Mouse (Mus musculus): ENCODE measurements at regions not wholly inside any gene's neighbourhood (a gene's known extent, or its start where the extent isn't known, plus 50 kb on each side); places are given as distances from the start of the nearest gene placed in this dataset.

GRCm38 (mm10) chr5:35221451-35222305, 56.4 kb upstream of the Adra2c start:
- WGBS: 54% methylated on average over 4 of the region's 4 CpGs
- no peaks in the 10 kb centered on the region for H3K36me3 ChIP-seq
- no peak overlapping the region for H3K4me3 ChIP-seq (replicated peaks)
- H3K9me3 ChIP-seq: no peaks in the 10 kb centered on the region
- H3K4me1 ChIP-seq: no peaks in the 10 kb centered on the region
- H3K27ac ChIP-seq: no peak overlapping the region
- no peak for ATAC-seq (ENCODE audit: insufficient read depth, low FRiP score, low read depth)
- H3K9ac ChIP-seq: no peak overlapping the region
- no peak overlapping the region for H3K4me2 ChIP-seq
- H3K27me3 ChIP-seq (replicated peaks): no peaks in the 10 kb centered on the region

GRCm38 (mm10) chr5:35216271-35216670, 61.8 kb upstream of the Adra2c start:
- no peak overlapping the region for H3K27ac ChIP-seq
- H3K4me3 ChIP-seq (replicated peaks): no peak overlapping the region
- H3K4me2 ChIP-seq: no peak overlapping the region
- no peaks in the 10 kb centered on the region for H3K36me3 ChIP-seq
- H3K4me1 ChIP-seq: no peaks in the 10 kb centered on the region
- H3K9me3 ChIP-seq: no peaks in the 10 kb centered on the region
- H3K9ac ChIP-seq: no peak overlapping the region
- H3K27me3 ChIP-seq (replicated peaks): no peaks in the 10 kb centered on the region
- ATAC-seq (ENCODE audit: insufficient read depth, low FRiP score, low read depth): no peak
- WGBS: 42% methylated on average over 2 of the region's 2 CpGs

GRCm38 (mm10) chr5:35215480-35216195, 62.5 kb upstream of the Adra2c start:
- Histone ChIP-seq H3K4me2 (no peak overlapping the region), H3K27me3 (replicated peaks) (no peaks in the 10 kb centered on the region), H3K9me3 (no peaks in the 10 kb centered on the region), H3K27ac (no peak overlapping the region), H3K4me3 (replicated peaks) (no peak overlapping the region), H3K9ac (no peak overlapping the region), H3K4me1 (no peaks in the 10 kb centered on the region), H3K36me3 (no peaks in the 10 kb centered on the region)
- WGBS: 58% methylated on average over 11 of the region's 11 CpGs
- no peak for ATAC-seq (ENCODE audit: insufficient read depth, low FRiP score, low read depth)

DNA sequence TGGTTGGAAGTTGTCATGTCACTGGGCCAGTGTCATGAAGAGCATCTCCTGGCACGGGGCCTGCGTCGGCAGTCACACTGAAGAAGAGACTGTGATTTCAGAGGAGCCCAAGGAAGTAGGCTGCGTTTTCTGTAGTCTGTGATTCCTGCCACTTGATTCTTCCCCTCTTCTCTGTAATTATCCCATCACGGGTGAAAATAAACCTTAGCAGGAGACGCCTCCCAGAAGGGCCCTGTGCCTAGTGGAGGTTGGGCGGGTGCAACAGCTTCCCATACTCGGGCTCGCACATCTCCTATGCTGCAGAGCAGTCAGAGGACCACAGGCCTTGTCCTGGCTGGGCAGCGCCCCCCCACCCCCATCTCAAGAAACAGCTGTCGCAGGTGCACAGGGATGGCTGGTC, 63.1 kb upstream of the Adra2c start:
- H3K4me2 ChIP-seq: no peak overlapping the region
- H3K9ac ChIP-seq: no peak overlapping the region
- no peak overlapping the region for H3K4me3 ChIP-seq (replicated peaks)
- 83% methylated on average over 11 of the region's 11 CpGs for WGBS
- ATAC-seq (ENCODE audit: insufficient read depth, low FRiP score, low read depth): no peak
- H3K27me3 ChIP-seq (replicated peaks): no peaks in the 10 kb centered on the region
- H3K36me3 ChIP-seq: no peaks in the 10 kb centered on the region
- no peaks in the 10 kb centered on the region for H3K4me1 ChIP-seq
- no peaks in the 10 kb centered on the region for H3K9me3 ChIP-seq
- no peak overlapping the region for H3K27ac ChIP-seq

- Histone ChIP-seq H3K9ac (no peak overlapping the region), H3K27me3 (replicated peaks) (no peaks in the 10 kb centered on the region), H3K4me1 (no peaks in the 10 kb centered on the region), H3K9me3 (no peaks in the 10 kb centered on the region), H3K4me3 (replicated peaks) (no peak overlapping the region), H3K27ac (no peak overlapping the region), H3K36me3 (no peaks in the 10 kb centered on the region), H3K4me2 (no peak overlapping the region)
- 46% methylated on average over 1 of the region's 1 CpGs for WGBS
- no peak for ATAC-seq (ENCODE audit: insufficient read depth, low FRiP score, low read depth)
These were observed 68.8 kb upstream of the Adra2c start for GRCm38 (mm10) chr5:35209348-35209747.

GRCm38 (mm10) chr5:35204049-35204448, 74.1 kb upstream of the Adra2c start:
- Histone ChIP-seq H3K4me3 (replicated peaks) (no peak overlapping the region), H3K9me3 (no peaks in the 10 kb centered on the region), H3K4me2 (no peak overlapping the region), H3K27me3 (replicated peaks) (no peaks in the 10 kb centered on the region), H3K36me3 (no peaks in the 10 kb centered on the region), H3K4me1 (no peaks in the 10 kb centered on the region), H3K27ac (no peak overlapping the region), H3K9ac (no peak overlapping the region)
- no peak for ATAC-seq (ENCODE audit: insufficient read depth, low FRiP score, low read depth)
- whole genome bisulfite sequencing: 89% methylated on average over 6 of the region's 6 CpGs

DNA sequence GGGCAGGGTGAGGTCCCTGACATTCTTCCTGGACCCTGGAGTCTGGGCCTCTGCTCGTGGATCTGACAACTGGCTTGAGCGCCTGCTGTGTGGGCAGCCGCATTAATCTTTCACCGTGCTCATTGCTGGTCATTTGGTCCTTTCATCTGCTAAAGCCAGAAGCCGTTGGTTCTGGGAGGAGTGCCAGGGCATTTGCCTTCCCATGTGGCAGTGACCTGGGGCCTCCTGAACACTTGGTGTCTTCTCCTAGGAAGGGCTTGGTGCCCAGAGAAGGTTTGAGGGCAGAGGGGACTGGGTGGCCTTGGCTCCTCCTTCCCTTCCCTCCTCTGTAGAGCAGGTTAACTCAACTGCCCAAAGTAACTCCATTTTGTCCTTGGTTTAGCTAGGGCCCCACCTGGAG, 79.7 kb upstream of the Adra2c start:
- no peaks in the 10 kb centered on the region for H3K27me3 ChIP-seq (replicated peaks)
- no peak for ATAC-seq (ENCODE audit: insufficient read depth, low FRiP score, low read depth)
- H3K4me2 ChIP-seq: no peak overlapping the region
- H3K27ac ChIP-seq: no peak overlapping the region
- H3K9ac ChIP-seq: no peak overlapping the region
- no peak overlapping the region for H3K4me3 ChIP-seq (replicated peaks)
- H3K4me1 ChIP-seq: no peaks in the 10 kb centered on the region
- no peaks in the 10 kb centered on the region for H3K36me3 ChIP-seq
- 32% methylated on average over 5 of the region's 5 CpGs for WGBS
- no peaks in the 10 kb centered on the region for H3K9me3 ChIP-seq

DNA sequence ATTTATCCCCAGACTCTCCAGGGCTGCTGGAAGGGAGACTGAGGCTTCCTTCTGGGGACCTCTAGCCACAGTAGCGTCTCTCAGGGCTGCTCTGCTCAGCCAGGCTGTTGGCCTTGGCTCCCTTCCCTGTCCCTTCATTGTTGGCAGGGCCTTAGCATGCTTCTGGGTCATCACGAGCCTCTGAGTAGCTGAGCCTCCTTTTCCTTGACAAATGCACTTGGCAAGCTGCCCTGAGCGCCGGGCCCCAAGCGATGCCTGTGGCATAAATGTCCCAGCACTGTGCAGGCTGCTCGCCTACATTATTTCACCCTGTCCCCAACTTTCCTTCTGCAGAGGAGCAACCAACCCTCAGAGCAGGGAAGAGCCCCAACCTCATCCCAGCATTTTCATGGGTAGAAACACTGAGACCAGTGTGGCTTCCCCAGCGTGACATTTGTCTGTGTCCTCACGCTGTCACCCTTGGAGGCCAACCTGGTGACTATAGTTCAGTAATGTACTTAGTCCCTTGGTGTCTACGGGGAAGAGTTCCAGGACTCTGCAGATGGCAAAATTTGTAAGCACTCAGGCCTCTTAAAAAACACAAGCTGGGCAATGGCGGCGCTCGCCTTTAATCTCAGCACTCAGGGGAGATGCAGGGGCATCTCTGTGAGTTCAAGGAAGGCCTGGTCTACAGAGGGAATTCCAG, 83.7 kb upstream of the Lrpap1 start:
- ATAC-seq (ENCODE audit: insufficient read depth, low FRiP score, low read depth): no peak; the same call in 1 of the 2 replicates
- H3K36me3 ChIP-seq: no peaks in the 10 kb centered on the region
- no peak overlapping the region for H3K27ac ChIP-seq
- 63% methylated on average over 12 of the region's 12 CpGs for WGBS
- 0 out of 2 replicates have a peak, but pooled peaks cover 2% of the 10 kb centered on the region for H3K4me1 ChIP-seq
- H3K9ac ChIP-seq: no peak overlapping the region
- H3K4me3 ChIP-seq (replicated peaks): no peak overlapping the region
- no peaks in the 10 kb centered on the region for H3K27me3 ChIP-seq (replicated peaks)
- H3K9me3 ChIP-seq: no peaks in the 10 kb centered on the region
- H3K4me2 ChIP-seq: no peak overlapping the region

- no peaks in the 10 kb centered on the region for H3K36me3 ChIP-seq
- no peak overlapping the region for H3K9ac ChIP-seq
- H3K27ac ChIP-seq: no peak overlapping the region
- no peaks in the 10 kb centered on the region for H3K9me3 ChIP-seq
- no peaks in the 10 kb centered on the region for H3K27me3 ChIP-seq (replicated peaks)
- 0 out of 2 replicates have a peak, but pooled peaks cover 2% of the 10 kb centered on the region for H3K4me1 ChIP-seq
- H3K4me3 ChIP-seq (replicated peaks): no peak overlapping the region
- ATAC-seq (ENCODE audit: insufficient read depth, low FRiP score, low read depth): no peak
- no peak overlapping the region for H3K4me2 ChIP-seq
- 55% methylated on average over 3 of the region's 3 CpGs for WGBS
These were observed 80.3 kb upstream of the Lrpap1 start for GRCm38 (mm10) chr5:35185826-35186225.

DNA sequence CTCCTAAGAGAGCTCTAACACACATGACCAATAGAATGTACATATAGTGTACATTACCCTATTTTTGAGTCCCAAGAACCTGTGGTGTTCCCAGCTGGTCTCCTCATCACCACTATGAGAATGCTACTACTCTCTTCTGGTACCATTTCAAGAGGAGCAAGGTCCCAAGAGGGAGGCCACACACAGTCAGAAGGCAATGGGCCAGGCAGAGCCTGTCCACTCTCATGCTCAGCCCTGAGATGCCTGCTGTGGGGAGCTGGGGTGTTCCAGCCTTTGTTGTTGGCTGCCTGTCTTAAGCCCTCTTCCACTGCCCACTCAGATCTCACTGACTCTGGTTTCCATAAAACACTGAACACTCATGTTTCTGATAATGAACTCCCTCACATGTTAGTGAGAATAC, 79.7 kb upstream of the Lrpap1 start:
- H3K4me2 ChIP-seq: no peak overlapping the region
- no peak overlapping the region for H3K27ac ChIP-seq
- ATAC-seq (ENCODE audit: insufficient read depth, low FRiP score, low read depth): no peak
- H3K9ac ChIP-seq: no peak overlapping the region
- 0 out of 2 replicates have a peak, but pooled peaks cover 2% of the 10 kb centered on the region for H3K4me1 ChIP-seq
- no peak overlapping the region for H3K4me3 ChIP-seq (replicated peaks)
- H3K9me3 ChIP-seq: no peaks in the 10 kb centered on the region
- H3K27me3 ChIP-seq (replicated peaks): no peaks in the 10 kb centered on the region
- no peaks in the 10 kb centered on the region for H3K36me3 ChIP-seq

GRCm38 (mm10) chr5:35183418-35183817, 77.9 kb upstream of the Lrpap1 start:
- no peak for ATAC-seq (ENCODE audit: insufficient read depth, low FRiP score, low read depth)
- H3K36me3 ChIP-seq: no peaks in the 10 kb centered on the region
- H3K4me2 ChIP-seq: no peak overlapping the region

DNA sequence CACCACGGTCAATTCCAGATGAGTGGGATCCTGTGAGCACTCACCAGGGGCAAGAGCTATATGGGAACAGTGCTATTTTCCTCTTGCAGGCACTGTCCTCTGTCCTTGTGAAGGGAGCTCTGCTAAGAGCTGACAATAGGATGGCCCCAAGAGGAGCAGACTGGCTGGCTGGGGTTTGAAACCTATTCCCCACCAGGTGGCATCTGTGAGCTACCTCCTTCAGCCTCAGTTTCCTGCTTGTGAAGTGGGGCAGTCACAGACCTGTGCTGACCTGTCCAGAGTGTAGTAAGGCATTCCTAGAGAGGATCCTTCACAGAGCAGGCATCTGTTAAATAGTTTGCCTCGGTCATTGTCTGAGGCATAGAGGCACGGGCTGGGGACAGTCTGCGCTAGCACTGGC, 71.8 kb upstream of the Lrpap1 start:
- Histone ChIP-seq H3K9me3 (no peaks in the 10 kb centered on the region), H3K4me3 (replicated peaks) (no peak overlapping the region), H3K27ac (no peak overlapping the region), H3K4me1 (no peaks in the 10 kb centered on the region), H3K4me2 (no peak overlapping the region), H3K9ac (no peak overlapping the region), H3K27me3 (replicated peaks) (no peaks in the 10 kb centered on the region), H3K36me3 (no peaks in the 10 kb centered on the region)
- 69% methylated on average over 4 of the region's 4 CpGs for WGBS
- ATAC-seq (ENCODE audit: insufficient read depth, low FRiP score, low read depth): no peak

More at GRCm38 (mm10) chr5:35183418-35183817, 77.9 kb upstream of the Lrpap1 start:
- H3K27me3 ChIP-seq (replicated peaks): no peaks in the 10 kb centered on the region
- no peak overlapping the region for H3K9ac ChIP-seq
- no peak overlapping the region for H3K4me3 ChIP-seq (replicated peaks)
- no peaks in the 10 kb centered on the region for H3K4me1 ChIP-seq
- WGBS: 80% methylated on average over 7 of the region's 7 CpGs
- no peaks in the 10 kb centered on the region for H3K9me3 ChIP-seq
- H3K27ac ChIP-seq: no peak overlapping the region

Data from stomach, embryonic 15.5 days (tissue).